Mouse (Mus musculus): Measurements from ENCODE around the gene Mars. TPM values are rescaled to one million over a fixed set of nuclear protein-coding genes. Genes with fewer than 3 reads are reported as not detected.
"Not testable (repeated sequence)": the region's sequence is repeated elsewhere in the genome, so short reads cannot be mapped to it uniquely, and the experiment has no call there.

Gene Mars
- total and polyA plus RNA-seq, 2 experiments from 2014 or later, result 48.9 to 64.6 TPM

DNA sequence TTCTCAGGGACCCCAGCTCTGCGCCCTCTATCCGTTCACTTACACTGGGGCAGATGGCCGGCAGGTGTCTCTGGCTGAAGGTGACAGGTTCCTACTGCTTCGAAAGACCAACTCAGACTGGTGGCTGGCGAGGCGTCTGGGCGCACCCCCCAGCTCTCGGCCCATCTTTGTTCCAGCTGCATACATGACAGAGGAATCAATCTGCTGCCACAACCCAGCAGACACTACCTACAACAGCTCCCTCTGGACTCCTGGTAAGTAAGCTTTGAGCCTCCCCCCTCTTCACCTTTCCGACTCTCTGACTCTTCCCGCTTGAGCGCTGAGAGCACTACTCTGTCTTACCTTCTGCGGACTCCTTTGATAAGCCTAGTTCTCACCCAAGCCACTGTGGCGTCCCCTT is 10.6 kb upstream of the Mars start:
- no peak overlapping the region for H3K9ac ChIP-seq (replicated peaks; ENCODE audit: low read depth, low read length)
- ATAC-seq (ENCODE audit: insufficient read depth, low read depth), result no peak
- H3K4me3 ChIP-seq (ENCODE audit: low read depth, low read length), result no peak overlapping the region
- H3K27ac ChIP-seq (ENCODE audit: low read depth), result no peak overlapping the region
- DNase-seq (ENCODE audit: low spot score), result no peak
- TF ChIP-seq EP300 (IDR thresholded peaks at IDR 0.05; ENCODE audit: low read depth), result no peak
- TF ChIP-seq CTCF (IDR thresholded peaks at IDR 0.05; ENCODE audit: low read depth), result no peak
- no peaks in the 10 kb centered on the region for H3K36me3 ChIP-seq (replicated peaks; ENCODE audit: control insufficient read depth, insufficient read depth, low read length)
- H3K27me3 ChIP-seq (ENCODE audit: control insufficient read depth, insufficient read depth, low read length), result peaks cover 37% of the 10 kb centered on the region
- no peak overlapping the region for H3K4me2 ChIP-seq (ENCODE audit: low read depth, low read length)
- H3K9me3 ChIP-seq (replicated peaks; ENCODE audit: control insufficient read depth, low read length), result no peaks in the 10 kb centered on the region
- 49% methylated on average over 13 of the region's 13 CpGs for WGBS
- peaks cover 12% of the 10 kb centered on the region for H3K4me1 ChIP-seq (ENCODE audit: control insufficient read depth, insufficient read depth)

DNA sequence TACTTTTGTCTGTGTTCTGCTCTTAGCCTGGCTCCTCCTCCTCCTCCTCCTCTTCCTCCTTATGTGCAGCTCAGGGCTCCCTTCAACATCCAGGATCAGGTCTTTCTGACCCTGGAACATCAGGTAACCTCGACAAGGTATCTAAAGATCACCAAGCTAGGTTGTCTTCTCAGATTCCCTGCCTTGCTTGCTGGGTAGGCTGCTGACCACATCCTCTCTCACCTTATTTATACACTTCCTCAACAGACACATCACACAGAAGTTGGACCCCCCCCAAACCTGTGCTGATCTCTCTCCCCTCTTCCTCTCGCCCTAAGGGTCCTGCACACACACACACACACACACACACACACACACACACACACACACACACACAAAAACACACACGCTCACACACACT is 10.0 kb upstream of the Mars start, which contains the start of gene Arhgap9:
TSS of gene Arhgap9 (plus strand) at position 344 of the 400 bp plus-strand sequence.
- Histone ChIP-seq H3K9me3 (replicated peaks; ENCODE audit: control insufficient read depth, low read length) (no peaks in the 10 kb centered on the region), H3K27ac (ENCODE audit: low read depth) (no peak within 1 kb of the TSS; the same call in 1 of the 2 replicates), H3K4me2 (ENCODE audit: low read depth, low read length) (no peak within 1 kb of the TSS), H3K9ac (replicated peaks; ENCODE audit: low read depth, low read length) (no peak within 1 kb of the TSS), H3K36me3 (replicated peaks; ENCODE audit: control insufficient read depth, insufficient read depth, low read length) (no peaks in the 10 kb centered on the region), H3K4me1 (ENCODE audit: control insufficient read depth, insufficient read depth) (peaks cover 11% of the 10 kb centered on the region), H3K4me3 (ENCODE audit: low read depth, low read length) (no peak within 1 kb of the TSS), H3K27me3 (ENCODE audit: control insufficient read depth, insufficient read depth, low read length) (peaks cover 31% of the 10 kb centered on the region)
- WGBS, result 69% methylated on average over 3 of the region's 3 CpGs
- TF ChIP-seq CTCF (IDR thresholded peaks at IDR 0.05; ENCODE audit: low read depth), result no peak
- TF ChIP-seq EP300 (IDR thresholded peaks at IDR 0.05; ENCODE audit: low read depth), result no peak
- DNase-seq (ENCODE audit: low spot score) (no peak), ATAC-seq (ENCODE audit: insufficient read depth, low read depth) (no peak)

DNA sequence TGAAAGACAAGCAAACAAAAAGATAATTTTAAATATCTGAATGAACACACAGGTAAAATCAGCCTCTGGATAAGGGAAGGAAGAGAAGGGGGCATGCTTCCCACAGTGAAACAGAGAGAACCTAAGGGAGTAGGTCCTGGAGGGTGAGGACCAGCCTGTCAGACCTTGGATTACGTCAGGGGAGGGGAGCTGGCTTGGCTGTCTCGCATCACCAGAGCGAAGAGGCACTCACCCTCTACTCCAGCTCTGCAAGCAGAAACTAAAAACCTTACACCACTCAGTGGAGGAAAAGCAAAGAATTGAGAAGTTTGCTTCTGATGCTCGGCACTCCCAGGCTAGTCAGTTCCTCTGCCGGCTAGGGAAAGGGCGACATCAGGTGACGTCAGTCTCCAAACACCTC is 8.4 kb upstream of the Mars start:
- H3K27me3 ChIP-seq (ENCODE audit: control insufficient read depth, insufficient read depth, low read length), result peaks cover 16% of the 10 kb centered on the region
- TF ChIP-seq EP300 (IDR thresholded peaks at IDR 0.05; ENCODE audit: low read depth), result no peak
- TF ChIP-seq CTCF (IDR thresholded peaks at IDR 0.05; ENCODE audit: low read depth), result no peak
- DNase-seq (ENCODE audit: low spot score) (no peak), ATAC-seq (ENCODE audit: insufficient read depth, low read depth) (no peak)
- no peak overlapping the region for H3K27ac ChIP-seq (ENCODE audit: low read depth)
- H3K9ac ChIP-seq (replicated peaks; ENCODE audit: low read depth, low read length), result no peak overlapping the region
- H3K4me2 ChIP-seq (ENCODE audit: low read depth, low read length), result no peak overlapping the region
- no peak overlapping the region for H3K4me3 ChIP-seq (ENCODE audit: low read depth, low read length)
- H3K36me3 ChIP-seq (replicated peaks; ENCODE audit: control insufficient read depth, insufficient read depth, low read length), result no peaks in the 10 kb centered on the region
- no peaks in the 10 kb centered on the region for H3K4me1 ChIP-seq (ENCODE audit: control insufficient read depth, insufficient read depth)
- 70% methylated on average over 7 of the region's 7 CpGs for WGBS
- no peaks in the 10 kb centered on the region for H3K9me3 ChIP-seq (replicated peaks; ENCODE audit: control insufficient read depth, low read length)

DNA sequence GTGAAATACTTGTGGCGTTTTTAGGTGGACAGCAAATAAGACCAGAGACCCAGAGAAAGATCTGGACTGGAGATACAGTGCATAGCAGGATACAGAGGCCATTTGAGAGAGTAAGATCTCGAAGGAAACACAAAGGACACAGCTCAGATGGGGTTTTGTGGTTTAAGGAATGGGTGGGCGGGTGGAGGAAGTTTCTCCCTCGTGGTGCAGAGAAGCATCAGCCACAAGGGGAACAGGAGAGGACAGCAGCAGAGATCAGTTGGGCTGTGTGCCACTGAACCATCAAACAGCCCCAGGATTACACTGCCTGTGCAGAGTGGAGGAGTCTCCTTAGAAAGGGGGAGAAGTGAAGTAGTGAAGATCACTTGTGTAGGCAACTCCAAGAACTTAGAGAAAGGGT is 6.4 kb upstream of the Mars start:
- 32% methylated on average over 4 of the region's 4 CpGs for WGBS
- no peak for ATAC-seq (ENCODE audit: insufficient read depth, low read depth)

DNA sequence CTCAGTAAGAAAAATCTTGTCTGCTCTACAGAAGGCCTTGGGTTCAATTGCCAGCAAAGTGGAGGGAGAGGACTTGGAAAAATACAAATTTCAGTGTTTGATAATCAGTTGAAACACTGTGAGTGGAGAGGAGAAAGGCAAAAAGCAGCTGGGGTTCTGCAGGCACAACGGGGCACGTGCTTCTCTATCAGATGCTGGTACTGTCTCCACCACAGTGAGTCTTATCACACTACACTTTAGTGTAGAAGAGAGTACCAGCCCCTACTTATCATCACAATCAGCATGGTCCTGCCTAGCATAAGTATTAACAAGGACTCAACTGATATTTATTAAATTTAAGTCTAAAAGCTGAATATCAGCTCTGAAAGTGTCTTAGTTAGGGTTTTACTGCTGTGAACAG is 5.7 kb upstream of the Mars start:
- H3K9me3 ChIP-seq (replicated peaks; ENCODE audit: control insufficient read depth, low read length), result no peaks in the 10 kb centered on the region
- no peaks in the 10 kb centered on the region for H3K4me1 ChIP-seq (ENCODE audit: control insufficient read depth, insufficient read depth)
- H3K27me3 ChIP-seq (ENCODE audit: control insufficient read depth, insufficient read depth, low read length), result no peaks in the 10 kb centered on the region
- no peaks in the 10 kb centered on the region for H3K36me3 ChIP-seq (replicated peaks; ENCODE audit: control insufficient read depth, insufficient read depth, low read length)
- no peak overlapping the region for H3K27ac ChIP-seq (ENCODE audit: low read depth)
- no peak overlapping the region for H3K4me2 ChIP-seq (ENCODE audit: low read depth, low read length)
- DNase-seq (ENCODE audit: low spot score) (no peak), ATAC-seq (ENCODE audit: insufficient read depth, low read depth) (no peak)
- H3K4me3 ChIP-seq (ENCODE audit: low read depth, low read length), result no peak overlapping the region
- H3K9ac ChIP-seq (replicated peaks; ENCODE audit: low read depth, low read length), result no peak overlapping the region
- whole genome bisulfite sequencing, result 49% methylated on average over 2 of the region's 2 CpGs
- TF ChIP-seq EP300 (IDR thresholded peaks at IDR 0.05; ENCODE audit: low read depth), result no peak
- no peak for TF ChIP-seq CTCF (IDR thresholded peaks at IDR 0.05; ENCODE audit: low read depth)

More for the DNA sequence above, 6.4 kb upstream of the Mars start:
- Histone ChIP-seq H3K9ac (replicated peaks; ENCODE audit: low read depth, low read length) (no peak overlapping the region), H3K4me3 (ENCODE audit: low read depth, low read length) (no peak overlapping the region), H3K27me3 (ENCODE audit: control insufficient read depth, insufficient read depth, low read length) (0 out of 2 replicates have a peak, but pooled peaks cover 4% of the 10 kb centered on the region), H3K27ac (ENCODE audit: low read depth) (no peak overlapping the region), H3K4me1 (ENCODE audit: control insufficient read depth, insufficient read depth) (no peaks in the 10 kb centered on the region), H3K9me3 (replicated peaks; ENCODE audit: control insufficient read depth, low read length) (no peaks in the 10 kb centered on the region), H3K36me3 (replicated peaks; ENCODE audit: control insufficient read depth, insufficient read depth, low read length) (no peaks in the 10 kb centered on the region), H3K4me2 (ENCODE audit: low read depth, low read length) (no peak overlapping the region)
- DNase-seq (ENCODE audit: low spot score), result no peak
- no peak for TF ChIP-seq EP300 (IDR thresholded peaks at IDR 0.05; ENCODE audit: low read depth)
- TF ChIP-seq CTCF (IDR thresholded peaks at IDR 0.05; ENCODE audit: low read depth), result no peak

DNA sequence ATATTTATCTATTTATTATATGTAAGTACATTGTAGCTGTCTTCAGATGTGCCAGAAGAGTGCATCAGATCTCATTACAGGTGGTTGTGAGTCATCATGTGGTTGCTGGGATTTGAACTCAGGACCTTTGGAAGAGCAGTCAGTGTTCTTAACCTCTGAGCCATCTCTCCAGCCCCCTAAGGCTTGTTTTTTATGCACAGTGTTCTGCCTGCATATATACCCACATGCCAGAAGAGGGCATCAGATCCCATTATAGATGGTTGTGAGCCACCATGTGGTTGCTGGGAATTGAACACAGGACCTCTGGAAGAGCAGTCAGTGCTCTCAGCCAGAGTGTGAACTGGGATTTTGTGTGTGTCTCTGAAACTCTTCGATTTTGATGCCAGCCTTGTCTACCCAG is 3.4 kb upstream of the Mars start:
- not testable (repeated sequence) for H3K27me3 ChIP-seq (ENCODE audit: control insufficient read depth, insufficient read depth, low read length); DNase-seq (ENCODE audit: low spot score); H3K4me1 ChIP-seq (ENCODE audit: control insufficient read depth, insufficient read depth); ATAC-seq (ENCODE audit: insufficient read depth, low read depth); H3K27ac ChIP-seq (ENCODE audit: low read depth); H3K36me3 ChIP-seq (replicated peaks; ENCODE audit: control insufficient read depth, insufficient read depth, low read length); H3K9me3 ChIP-seq (replicated peaks; ENCODE audit: control insufficient read depth, low read length); H3K9ac ChIP-seq (replicated peaks; ENCODE audit: low read depth, low read length); H3K4me2 ChIP-seq (ENCODE audit: low read depth, low read length); H3K4me3 ChIP-seq (ENCODE audit: low read depth, low read length)
- 76% methylated on average over 1 of the region's 1 CpGs for WGBS

DNA sequence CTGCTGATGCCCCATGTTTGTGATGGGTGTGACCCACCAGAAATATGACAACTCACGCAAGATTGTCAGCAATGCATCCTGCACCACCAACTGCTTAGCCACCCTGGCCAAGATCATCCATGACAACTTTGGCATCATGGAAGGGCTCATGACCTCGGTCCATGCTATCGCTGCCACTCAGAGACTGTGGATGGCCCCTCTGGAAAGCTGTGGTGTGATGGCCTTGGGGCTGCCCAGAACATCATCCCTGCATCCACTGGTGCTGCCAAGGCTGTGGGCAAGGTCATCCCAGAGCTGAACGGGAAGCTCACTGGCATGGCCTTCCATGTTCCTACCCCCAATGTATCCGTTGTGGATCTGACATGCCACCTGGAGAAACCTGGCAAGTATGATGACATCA is 1.9 kb upstream of the Mars start:
- H3K27ac ChIP-seq (ENCODE audit: low read depth); H3K4me3 ChIP-seq (ENCODE audit: low read depth, low read length); H3K27me3 ChIP-seq (ENCODE audit: control insufficient read depth, insufficient read depth, low read length); H3K4me1 ChIP-seq (ENCODE audit: control insufficient read depth, insufficient read depth); DNase-seq (ENCODE audit: low spot score); H3K4me2 ChIP-seq (ENCODE audit: low read depth, low read length); H3K36me3 ChIP-seq (replicated peaks; ENCODE audit: control insufficient read depth, insufficient read depth, low read length); ATAC-seq (ENCODE audit: insufficient read depth, low read depth); H3K9ac ChIP-seq (replicated peaks; ENCODE audit: low read depth, low read length); H3K9me3 ChIP-seq (replicated peaks; ENCODE audit: control insufficient read depth, low read length): not testable (repeated sequence)
- WGBS, result 92% methylated on average over 5 of the region's 5 CpGs
